Mouse (Mus musculus) olfactory bulb, adult 2 months (tissue): ENCODE measurements around the gene Aatf. TPM values are rescaled to one million over a fixed set of nuclear protein-coding genes. Genes with fewer than 3 reads are reported as not detected.
"Not testable (repeated sequence)": the region's sequence is repeated elsewhere in the genome, so short reads cannot be mapped to it uniquely, and the experiment has no call there.

Experiments used
- H3K27ac ChIP-seq: fragments of 200-500 bp; 2 replicates; pipeline ENCODE4 v1.5.1; 2012; ENCODE audit warnings: low read depth, low read length; ENCODE audit not compliant: insufficient read depth
- H3K4me1 ChIP-seq: fragments of 200-500 bp; 2 replicates; pipeline ENCODE4 v1.6.1; 2012; ENCODE audit warnings: low read length; ENCODE audit not compliant: control insufficient read depth, insufficient read depth
- H3K4me3 ChIP-seq: fragments of 200-500 bp; 2 replicates; pipeline ENCODE4 v1.5.1; 2012; ENCODE audit warnings: mild to moderate bottlenecking, low read depth, low read length, moderate library complexity; ENCODE audit not compliant: insufficient read depth
- CTCF ChIP-seq: fragments of 200-500 bp; IDR thresholded peaks from 2 replicates; pipeline ENCODE4 v1.5.1; 2012; ENCODE audit warnings: low read depth, mild to moderate bottlenecking, low read length, moderate library complexity; ENCODE audit not compliant: insufficient read depth
- POLR2A ChIP-seq: fragments of 200-500 bp; IDR thresholded peaks from 2 replicates; pipeline ENCODE4 v1.6.1; 2012; ENCODE audit warnings: mild to moderate bottlenecking, low read depth, low read length, moderate library complexity; ENCODE audit not compliant: insufficient read depth
- WGBS: fragments of 180-500 bp; shearing (Covaris S2); methylation state at CpG from one replicate; pipeline ENCODE4 v1.1.7; 2018; 5-methylcytosine and 5-hydroxymethylcytosine counted together
- polyA plus RNA-seq: library from polyadenylated mRNA; stranded (reverse); fragments of >200 nt; gene quantifications from 2 replicates; pipeline ENCODE4 v1.2.4, GENCODE M21; 2012; ENCODE audit warnings: low replicate concordance; ENCODE audit not compliant: missing spikeins, insufficient read depth, insufficient read length

The Aatf gene
- polyA plus RNA-seq, 1 experiment: not detected

- no peak overlapping the region for H3K4me3 ChIP-seq
- H3K27ac ChIP-seq: no peak overlapping the region
- 39% methylated on average over 1 of the region's 1 CpGs for WGBS
- H3K4me1 ChIP-seq: no peaks in the 10 kb centered on the region
- TF ChIP-seq CTCF (no peak), POLR2A (no peak)
Observed at GRCm38 (mm10) chr11:84395010-84395409, 118.3 kb downstream of the Aatf start.

- no peak overlapping the region for H3K4me3 ChIP-seq
- TF ChIP-seq CTCF (no peak), POLR2A (no peak)
- no peaks in the 10 kb centered on the region for H3K4me1 ChIP-seq
- 87% methylated on average over 7 of the region's 7 CpGs for WGBS
- no peak overlapping the region for H3K27ac ChIP-seq
Observed at GRCm38 (mm10) chr11:84393571-84393970, 119.8 kb downstream of the Aatf start.

GRCm38 (mm10) chr11:84392066-84392465 is 121.3 kb downstream of the Aatf start:
- H3K4me3 ChIP-seq, H3K27ac ChIP-seq, H3K4me1 ChIP-seq: not testable (repeated sequence)
- WGBS: 83% methylated on average over 7 of the region's 7 CpGs

DNA sequence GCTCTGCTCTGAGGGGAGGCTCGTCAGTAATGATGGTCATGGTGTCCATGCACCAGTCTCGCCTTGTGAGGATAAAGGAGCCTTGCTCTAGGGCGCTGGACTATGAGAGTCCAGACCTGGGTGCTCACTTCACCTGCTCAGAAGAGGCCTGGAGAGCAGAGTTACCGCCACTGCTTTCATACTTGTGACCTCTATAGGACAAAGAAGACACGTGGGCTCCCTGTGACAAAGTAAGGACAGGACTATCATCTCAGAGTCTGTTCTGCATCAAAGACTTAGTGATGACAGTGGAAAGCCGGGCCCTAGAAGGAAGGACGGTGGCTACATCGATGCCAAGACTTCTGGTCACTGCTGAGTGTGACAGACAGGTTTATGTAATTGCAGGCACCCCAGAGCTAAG is 122.2 kb downstream of the Aatf start:
- no peak overlapping the region for H3K27ac ChIP-seq
- WGBS: 93% methylated on average over 8 of the region's 8 CpGs

DNA sequence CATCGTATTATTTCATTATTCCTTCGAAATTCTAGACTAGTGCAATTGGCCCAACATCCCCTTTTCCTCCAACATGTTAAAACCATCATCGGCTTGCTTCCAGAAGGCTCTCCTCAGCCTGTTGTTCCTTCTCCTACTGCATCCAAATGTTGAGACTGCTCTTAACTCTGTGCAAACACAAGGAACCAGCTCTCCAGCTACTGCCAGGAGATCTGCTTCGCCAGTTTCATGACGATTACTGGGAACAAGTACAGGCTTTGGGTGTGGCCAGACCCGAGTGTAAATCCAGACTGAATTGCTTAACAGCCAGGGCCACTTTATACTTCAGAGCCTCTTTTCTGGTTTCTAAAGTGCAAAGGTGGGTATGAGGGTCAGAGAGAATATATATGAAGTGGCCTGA is 124.0 kb downstream of the Aatf start:
- no peak overlapping the region for H3K27ac ChIP-seq
- no peaks in the 10 kb centered on the region for H3K4me1 ChIP-seq
- H3K4me3 ChIP-seq: no peak overlapping the region
- 82% methylated on average over 6 of the region's 6 CpGs for WGBS
- TF ChIP-seq CTCF (no peak), POLR2A (no peak)

More for the DNA sequence above, 122.2 kb downstream of the Aatf start:
- Histone ChIP-seq H3K4me1 (no peaks in the 10 kb centered on the region), H3K4me3 (no peak overlapping the region)
- TF ChIP-seq CTCF: no peak
- TF ChIP-seq POLR2A: no peak

DNA sequence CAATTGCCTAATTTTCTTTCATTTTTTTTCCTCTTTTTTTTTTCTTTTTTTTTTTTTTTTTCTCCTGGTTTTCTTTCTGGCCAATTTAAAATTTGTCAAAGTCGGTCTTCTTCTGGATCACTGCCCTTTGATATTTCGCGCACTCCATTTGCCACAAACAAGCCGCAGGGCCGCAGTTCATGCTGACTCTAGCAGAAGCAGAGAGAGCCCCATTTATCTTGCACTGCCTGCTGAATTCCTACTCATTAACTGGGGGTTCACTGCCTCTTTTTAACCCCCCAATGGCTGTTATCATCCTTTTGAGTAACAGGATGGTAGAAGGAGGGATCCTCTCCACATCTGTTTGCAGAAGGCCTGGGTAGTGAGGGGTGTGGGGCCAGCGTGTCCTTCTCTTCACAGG is 129.4 kb downstream of the Aatf start:
- H3K27ac ChIP-seq: no peak overlapping the region
- no peaks in the 10 kb centered on the region for H3K4me1 ChIP-seq
- 90% methylated on average over 6 of the region's 6 CpGs for WGBS
- no peak overlapping the region for H3K4me3 ChIP-seq
- no peak for TF ChIP-seq CTCF
- no peak for TF ChIP-seq POLR2A

DNA sequence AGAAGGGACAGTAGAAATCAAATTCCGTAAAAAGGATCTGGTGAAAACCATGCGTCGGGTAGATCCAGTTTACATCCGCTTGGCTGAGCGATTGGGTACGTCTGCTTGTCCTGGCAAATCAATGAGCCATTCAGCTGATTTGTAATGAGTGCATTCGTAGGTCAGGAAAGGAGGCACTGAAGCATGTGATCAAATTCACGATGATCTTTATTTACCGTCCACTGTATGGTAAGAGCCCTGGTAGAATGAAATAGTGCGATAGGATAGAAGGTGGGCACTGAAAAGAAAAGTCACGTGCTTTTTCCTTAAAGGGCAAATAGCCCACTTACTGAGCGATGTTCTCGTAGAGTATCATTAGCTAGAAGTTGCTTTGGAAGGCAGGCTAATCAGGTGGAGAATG is 130.9 kb downstream of the Aatf start:
- TF ChIP-seq CTCF (no peak), POLR2A (no peak)
- Histone ChIP-seq H3K27ac (no peak overlapping the region), H3K4me1 (no peaks in the 10 kb centered on the region), H3K4me3 (no peak overlapping the region)
- 66% methylated on average over 13 of the region's 13 CpGs for WGBS

DNA sequence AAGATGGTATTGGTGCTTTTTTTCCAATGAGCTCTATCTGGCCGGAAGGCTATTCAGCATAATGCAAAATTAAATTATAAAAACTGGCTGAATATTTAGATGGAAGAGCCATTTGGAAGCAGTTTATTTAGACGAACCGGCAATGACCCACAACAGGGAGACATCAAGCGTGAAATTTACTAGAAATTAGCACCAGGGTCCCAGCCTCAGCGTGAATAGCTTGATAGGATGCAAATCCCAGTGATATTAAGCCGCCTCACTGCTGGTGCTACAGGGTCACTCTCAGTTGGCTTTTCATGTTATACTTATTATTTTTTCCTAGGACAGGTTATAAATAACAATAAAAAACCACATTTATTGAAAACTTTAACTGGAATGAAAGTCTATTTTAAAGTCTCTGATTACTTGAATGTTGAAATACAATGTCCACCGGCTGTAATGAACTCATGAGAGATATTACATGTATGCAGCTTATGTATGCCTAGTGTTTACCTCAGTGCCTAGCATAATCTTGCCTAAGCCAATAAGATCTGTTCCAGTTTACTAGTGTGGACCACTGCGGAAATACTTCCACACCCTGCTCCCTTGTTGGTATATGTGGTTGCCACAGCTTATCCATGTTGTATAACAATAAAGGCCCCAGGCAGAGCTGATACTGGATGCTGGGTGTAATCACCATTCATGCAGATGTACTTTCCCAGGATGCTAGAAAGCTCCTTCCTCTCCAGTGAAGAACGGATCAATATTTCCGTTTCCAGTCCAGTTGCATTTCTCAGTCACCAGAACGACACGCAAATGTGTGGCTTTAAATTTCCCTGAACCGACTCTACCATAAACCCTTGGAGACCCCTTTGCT is 136.6 kb downstream of the Aatf start:
- no peak for TF ChIP-seq POLR2A
- no peak for TF ChIP-seq CTCF
- WGBS: 78% methylated on average over 13 of the region's 13 CpGs
- no peak overlapping the region for H3K4me3 ChIP-seq
- no peaks in the 10 kb centered on the region for H3K4me1 ChIP-seq
- H3K27ac ChIP-seq: no peak overlapping the region

DNA sequence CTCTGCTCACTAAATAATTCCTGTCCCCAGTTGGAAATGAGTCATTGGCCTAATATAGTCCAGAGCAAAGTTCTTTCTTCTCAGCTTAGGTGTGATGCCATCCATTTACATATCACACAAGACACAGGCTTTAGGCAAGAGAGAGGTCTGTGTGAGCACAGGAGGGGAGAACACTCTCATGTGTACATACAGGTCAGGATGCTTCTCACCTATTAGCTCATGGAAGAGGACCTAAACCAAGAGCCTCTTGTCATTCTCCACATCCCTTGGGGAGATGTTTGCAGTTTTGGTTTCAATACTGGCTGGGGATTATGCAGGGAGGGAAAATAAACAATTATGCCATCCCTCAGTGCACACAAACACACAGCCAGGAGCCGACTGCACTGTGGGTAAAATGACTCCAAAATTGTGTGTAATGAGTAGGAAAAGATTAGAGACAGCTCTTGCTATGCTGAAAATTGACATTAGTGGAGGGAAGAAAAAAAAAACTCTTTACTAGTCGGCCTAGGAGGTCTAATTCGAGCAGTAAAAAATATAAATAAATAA is 137.3 kb downstream of the Aatf start:
- TF ChIP-seq CTCF (no peak), POLR2A (no peak)
- no peak overlapping the region for H3K4me3 ChIP-seq
- no peaks in the 10 kb centered on the region for H3K4me1 ChIP-seq
- 40% methylated on average over 3 of the region's 3 CpGs for WGBS
- H3K27ac ChIP-seq: no peak overlapping the region

DNA sequence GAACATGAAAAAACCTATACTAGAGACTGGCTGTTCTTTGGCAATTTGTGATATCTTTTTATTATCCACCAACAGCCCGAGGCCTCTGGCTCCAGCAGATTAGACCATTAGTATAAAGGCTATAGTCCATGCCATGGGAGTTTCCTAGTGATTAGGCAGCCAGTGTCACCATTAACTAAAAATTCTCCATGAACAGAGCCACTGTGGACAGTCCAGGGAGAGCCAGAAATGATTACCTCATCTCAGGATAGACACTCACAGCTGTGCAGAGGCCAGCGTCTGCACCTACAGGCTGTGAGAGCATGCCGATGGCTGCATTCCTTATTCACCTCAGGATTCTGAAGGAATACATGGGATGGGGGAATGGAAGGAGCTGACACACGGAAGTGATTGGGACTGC is 140.2 kb downstream of the Aatf start:
- H3K27ac ChIP-seq: no peak overlapping the region
- H3K4me1 ChIP-seq: no peaks in the 10 kb centered on the region
- 92% methylated on average over 4 of the region's 4 CpGs for WGBS
- H3K4me3 ChIP-seq: no peak overlapping the region
- TF ChIP-seq CTCF (no peak), POLR2A (no peak)

Other genes starting within 250 kb of the Aatf start
- gene Lhx1, start 12.0 kb upstream of the Aatf start, polyA plus RNA-seq: not detected in 2 replicates